Mouse (Mus musculus): Measurements from ENCODE around the gene Olfr548-ps1. TPM values are rescaled to one million over a fixed set of nuclear protein-coding genes. Genes with fewer than 3 reads are reported as not detected.

The Olfr548-ps1 gene
- polyA plus RNA-seq (2014; fragmentation: Illumina TruSeq; extraction: RNeasy Lipid Tissue Mini Kit (QIAGEN cat#74804); ENCODE audit: low read depth, low replicate concordance) = not detected

GRCm38 (mm10) chr7:102540596-102540995, at the start of gene Olfr548-ps1:
Olfr548-ps1 (plus strand) TSS chr7:102540896.

GRCm38 (mm10) chr7:102499473-102499872, 41.2 kb upstream of the Olfr548-ps1 start, which contains the start of gene Olfr545:
Olfr545 (minus strand) TSS chr7:102499573.

GRCm38 (mm10) chr7:102534449-102534848, 6.2 kb upstream of the Olfr548-ps1 start, which contains the start of gene Olfr547:
Olfr547 (plus strand) TSS chr7:102534749.

GRCm38 (mm10) chr7:102549570-102549969, 8.9 kb downstream of the Olfr548-ps1 start, which contains the start of gene Olfr549:
Olfr549 (plus strand) TSS chr7:102549870.

GRCm38 (mm10) chr7:102564999-102565997, 24.6 kb downstream of the Olfr548-ps1 start, which contains the start of gene Trim21:
Trim21 (minus strand) TSS chr7:102565486.

GRCm38 (mm10) chr7:102571142-102571541, 30.4 kb downstream of the Olfr548-ps1 start, which contains the start of gene Olfr550:
Olfr550 (plus strand) TSS chr7:102571442.

GRCm38 (mm10) chr7:102591786-102592185, 51.1 kb downstream of the Olfr548-ps1 start, which contains the start of gene Olfr551:
Olfr551 (minus strand) TSS chr7:102591886.

Other genes with a start within 250 kb of the Olfr548-ps1 start
- gene Rrm1, start 99.2 kb upstream of the Olfr548-ps1 start, polyA plus RNA-seq (2014; fragmentation: Illumina TruSeq; extraction: RNeasy Lipid Tissue Mini Kit (QIAGEN cat#74804); ENCODE audit: low read depth, low replicate concordance) = 47.2 TPM
- not detected for gene Olfr543, start 59.2 kb upstream of the Olfr548-ps1 start, polyA plus RNA-seq (2014; fragmentation: Illumina TruSeq; extraction: RNeasy Lipid Tissue Mini Kit (QIAGEN cat#74804); ENCODE audit: low read depth, low replicate concordance)
- not detected for gene Olfr544, start 52.6 kb upstream of the Olfr548-ps1 start, polyA plus RNA-seq (2014; fragmentation: Illumina TruSeq; extraction: RNeasy Lipid Tissue Mini Kit (QIAGEN cat#74804); ENCODE audit: low read depth, low replicate concordance)
- gene Olfr545, start 41.3 kb upstream of the Olfr548-ps1 start, polyA plus RNA-seq (2014; fragmentation: Illumina TruSeq; extraction: RNeasy Lipid Tissue Mini Kit (QIAGEN cat#74804); ENCODE audit: low read depth, low replicate concordance) = not detected
- not detected for gene Olfr547, start 6.1 kb upstream of the Olfr548-ps1 start, polyA plus RNA-seq (2014; fragmentation: Illumina TruSeq; extraction: RNeasy Lipid Tissue Mini Kit (QIAGEN cat#74804); ENCODE audit: low read depth, low replicate concordance)
- not detected for gene Olfr549, start 9.0 kb downstream of the Olfr548-ps1 start, polyA plus RNA-seq (2014; fragmentation: Illumina TruSeq; extraction: RNeasy Lipid Tissue Mini Kit (QIAGEN cat#74804); ENCODE audit: low read depth, low replicate concordance)
- gene Trim21, start 24.6 kb downstream of the Olfr548-ps1 start, polyA plus RNA-seq (2014; fragmentation: Illumina TruSeq; extraction: RNeasy Lipid Tissue Mini Kit (QIAGEN cat#74804); ENCODE audit: low read depth, low replicate concordance) = 17.0 TPM
- gene Olfr550, start 30.5 kb downstream of the Olfr548-ps1 start, polyA plus RNA-seq (2014; fragmentation: Illumina TruSeq; extraction: RNeasy Lipid Tissue Mini Kit (QIAGEN cat#74804); ENCODE audit: low read depth, low replicate concordance) = not detected
- not detected for gene Olfr551, start 51.0 kb downstream of the Olfr548-ps1 start, polyA plus RNA-seq (2014; fragmentation: Illumina TruSeq; extraction: RNeasy Lipid Tissue Mini Kit (QIAGEN cat#74804); ENCODE audit: low read depth, low replicate concordance)
- gene Olfr552, start 56.9 kb downstream of the Olfr548-ps1 start, polyA plus RNA-seq (2014; fragmentation: Illumina TruSeq; extraction: RNeasy Lipid Tissue Mini Kit (QIAGEN cat#74804); ENCODE audit: low read depth, low replicate concordance) = not detected
- not detected for gene Olfr553, start 77.3 kb downstream of the Olfr548-ps1 start, polyA plus RNA-seq (2014; fragmentation: Illumina TruSeq; extraction: RNeasy Lipid Tissue Mini Kit (QIAGEN cat#74804); ENCODE audit: low read depth, low replicate concordance)
- not detected for gene Olfr554, start 97.5 kb downstream of the Olfr548-ps1 start, polyA plus RNA-seq (2014; fragmentation: Illumina TruSeq; extraction: RNeasy Lipid Tissue Mini Kit (QIAGEN cat#74804); ENCODE audit: low read depth, low replicate concordance)
- gene Olfr555, start 117.9 kb downstream of the Olfr548-ps1 start, polyA plus RNA-seq (2014; fragmentation: Illumina TruSeq; extraction: RNeasy Lipid Tissue Mini Kit (QIAGEN cat#74804); ENCODE audit: low read depth, low replicate concordance) = not detected
- gene Olfr556, start 124.0 kb downstream of the Olfr548-ps1 start, polyA plus RNA-seq (2014; fragmentation: Illumina TruSeq; extraction: RNeasy Lipid Tissue Mini Kit (QIAGEN cat#74804); ENCODE audit: low read depth, low replicate concordance) = not detected
- gene Trim68, start 146.4 kb downstream of the Olfr548-ps1 start, polyA plus RNA-seq (2014; fragmentation: Illumina TruSeq; extraction: RNeasy Lipid Tissue Mini Kit (QIAGEN cat#74804); ENCODE audit: low read depth, low replicate concordance) = 8.5 TPM
- not detected for gene Olfr557, start 155.0 kb downstream of the Olfr548-ps1 start, polyA plus RNA-seq (2014; fragmentation: Illumina TruSeq; extraction: RNeasy Lipid Tissue Mini Kit (QIAGEN cat#74804); ENCODE audit: low read depth, low replicate concordance)
- 2.6 TPM for gene Olfr558, start 161.3 kb downstream of the Olfr548-ps1 start, polyA plus RNA-seq (2014; fragmentation: Illumina TruSeq; extraction: RNeasy Lipid Tissue Mini Kit (QIAGEN cat#74804); ENCODE audit: low read depth, low replicate concordance)
- gene Olfr33, start 178.2 kb downstream of the Olfr548-ps1 start, polyA plus RNA-seq (2014; fragmentation: Illumina TruSeq; extraction: RNeasy Lipid Tissue Mini Kit (QIAGEN cat#74804); ENCODE audit: low read depth, low replicate concordance) = not detected
- not detected for gene Olfr559, start 186.6 kb downstream of the Olfr548-ps1 start, polyA plus RNA-seq (2014; fragmentation: Illumina TruSeq; extraction: RNeasy Lipid Tissue Mini Kit (QIAGEN cat#74804); ENCODE audit: low read depth, low replicate concordance)
- not detected for gene Olfr560, start 218.5 kb downstream of the Olfr548-ps1 start, polyA plus RNA-seq (2014; fragmentation: Illumina TruSeq; extraction: RNeasy Lipid Tissue Mini Kit (QIAGEN cat#74804); ENCODE audit: low read depth, low replicate concordance)
- 0.52 TPM for gene Olfr78, start 218.6 kb downstream of the Olfr548-ps1 start, polyA plus RNA-seq (2014; fragmentation: Illumina TruSeq; extraction: RNeasy Lipid Tissue Mini Kit (QIAGEN cat#74804); ENCODE audit: low read depth, low replicate concordance)
- gene Olfr561, start 230.3 kb downstream of the Olfr548-ps1 start, polyA plus RNA-seq (2014; fragmentation: Illumina TruSeq; extraction: RNeasy Lipid Tissue Mini Kit (QIAGEN cat#74804); ENCODE audit: low read depth, low replicate concordance) = not detected